Mouse (Mus musculus): ENCODE data around the gene Klhl12. TPM values are rescaled to one million over a fixed set of nuclear protein-coding genes. Genes with fewer than 3 reads are reported as not detected.

Gene Klhl12
- polyA plus RNA-seq, 1 experiment, result 5.9 TPM

DNA sequence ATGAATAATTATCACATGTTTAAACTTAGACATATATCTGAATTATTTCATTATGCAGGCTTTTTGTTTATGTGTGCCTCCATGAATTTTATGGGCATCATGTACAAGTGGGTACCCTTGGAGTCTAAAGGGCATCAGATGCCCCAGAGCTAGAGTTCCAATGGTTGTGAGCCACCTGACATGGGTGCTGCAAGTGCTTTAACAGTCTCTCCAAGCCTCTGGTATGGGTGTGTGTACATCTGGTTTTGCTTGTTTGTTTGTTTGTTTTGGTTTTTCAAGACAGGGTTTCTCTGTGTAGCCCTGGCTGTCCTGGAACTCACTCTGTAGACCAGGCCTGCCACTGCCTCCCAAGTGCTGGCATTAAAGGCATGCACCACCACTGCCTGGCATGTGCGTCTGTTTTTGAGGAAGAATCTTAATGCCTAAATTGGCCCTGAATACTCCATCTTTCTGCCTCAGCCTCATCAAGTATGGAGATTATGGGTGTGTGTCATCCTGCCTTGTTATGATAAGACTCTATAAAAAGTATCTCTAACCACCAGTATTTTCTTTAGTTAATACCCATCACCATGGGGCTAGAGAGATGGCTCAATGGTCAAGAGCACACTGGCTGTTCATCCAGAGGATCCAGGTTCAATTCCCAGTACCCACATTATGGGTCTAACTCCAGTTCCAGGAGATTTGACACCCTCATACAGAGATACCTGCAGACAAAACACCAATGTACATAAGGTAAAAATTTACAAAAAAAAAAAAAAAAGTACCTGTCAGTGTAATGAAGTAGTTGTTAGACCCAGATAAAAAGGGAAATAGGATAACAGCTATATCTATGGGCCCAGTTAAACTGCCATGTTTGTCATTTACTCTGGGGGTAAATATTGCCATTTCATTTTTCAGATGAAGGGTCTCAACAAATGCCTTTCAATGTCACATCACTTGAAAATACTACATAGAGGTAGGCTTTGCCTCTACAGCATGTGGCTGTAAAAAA is 5.3 kb downstream of the Klhl12 start:
- peak overlapping the region; percentile 40; the same call in 1 of the 2 replicates for H3K27ac ChIP-seq (ENCODE audit: insufficient read depth, low read length)
- H3K36me3 ChIP-seq (ENCODE audit: control insufficient read depth, insufficient read depth, low read length), result peaks cover 15% of the 10 kb centered on the region
- WGBS, result 68% methylated on average over 1 of the region's 1 CpGs
- peaks cover 4% of the 10 kb centered on the region; the same call in 1 of the 2 replicates for H3K4me1 ChIP-seq (ENCODE audit: control insufficient read depth, insufficient read depth, insufficient read length)
- H3K4me3 ChIP-seq (ENCODE audit: extremely low read depth, insufficient read depth, insufficient read length), result no peak overlapping the region
- no peak for DNase-seq (ENCODE audit: low read depth in 1 of 2, low spot score in 2 of 2)
- TF ChIP-seq POLR2A (IDR thresholded peaks at IDR 0.05; ENCODE audit: low read depth, low read length), result no peak
- no peak for TF ChIP-seq CTCF (IDR thresholded peaks at IDR 0.05; ENCODE audit: extremely low read depth, insufficient read depth, insufficient read length, insufficient replicate concordance)
- H3K27me3 ChIP-seq (ENCODE audit: control insufficient read depth, insufficient read depth, low read length), result no peaks in the 10 kb centered on the region

DNA sequence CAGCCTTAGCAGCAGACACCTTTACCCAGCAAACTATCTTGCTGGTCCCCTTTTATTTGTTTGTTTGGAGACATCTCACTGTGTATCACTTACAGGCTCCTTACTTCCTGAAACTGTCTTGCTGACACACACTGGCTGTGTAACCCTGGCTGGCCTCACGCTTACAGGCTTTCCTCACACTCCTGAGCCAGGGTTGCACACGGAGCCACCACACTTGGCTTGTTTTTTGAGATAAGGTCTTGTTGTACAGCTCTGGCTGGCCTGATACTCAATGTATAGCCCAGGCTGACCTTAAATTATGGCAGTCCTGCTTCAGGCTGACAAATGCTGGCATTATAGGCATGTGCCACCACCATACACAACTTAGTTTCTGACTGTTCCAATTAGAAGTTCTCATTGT is 29.3 kb downstream of the Klhl12 start:
- no peaks in the 10 kb centered on the region for H3K4me1 ChIP-seq (ENCODE audit: control insufficient read depth, insufficient read depth, insufficient read length)
- WGBS, result 86% methylated on average over 2 of the region's 2 CpGs
- H3K4me3 ChIP-seq (ENCODE audit: extremely low read depth, insufficient read depth, insufficient read length), result no peak overlapping the region
- TF ChIP-seq CTCF (IDR thresholded peaks at IDR 0.05; ENCODE audit: extremely low read depth, insufficient read depth, insufficient read length, insufficient replicate concordance) (no peak), POLR2A (IDR thresholded peaks at IDR 0.05; ENCODE audit: low read depth, low read length) (no peak)
- DNase-seq (ENCODE audit: low read depth in 1 of 2, low spot score in 2 of 2), result no peak
- no peaks in the 10 kb centered on the region for H3K27me3 ChIP-seq (ENCODE audit: control insufficient read depth, insufficient read depth, low read length)
- no peak overlapping the region for H3K27ac ChIP-seq (ENCODE audit: insufficient read depth, low read length)
- peaks cover 23% of the 10 kb centered on the region for H3K36me3 ChIP-seq (ENCODE audit: control insufficient read depth, insufficient read depth, low read length)

DNA sequence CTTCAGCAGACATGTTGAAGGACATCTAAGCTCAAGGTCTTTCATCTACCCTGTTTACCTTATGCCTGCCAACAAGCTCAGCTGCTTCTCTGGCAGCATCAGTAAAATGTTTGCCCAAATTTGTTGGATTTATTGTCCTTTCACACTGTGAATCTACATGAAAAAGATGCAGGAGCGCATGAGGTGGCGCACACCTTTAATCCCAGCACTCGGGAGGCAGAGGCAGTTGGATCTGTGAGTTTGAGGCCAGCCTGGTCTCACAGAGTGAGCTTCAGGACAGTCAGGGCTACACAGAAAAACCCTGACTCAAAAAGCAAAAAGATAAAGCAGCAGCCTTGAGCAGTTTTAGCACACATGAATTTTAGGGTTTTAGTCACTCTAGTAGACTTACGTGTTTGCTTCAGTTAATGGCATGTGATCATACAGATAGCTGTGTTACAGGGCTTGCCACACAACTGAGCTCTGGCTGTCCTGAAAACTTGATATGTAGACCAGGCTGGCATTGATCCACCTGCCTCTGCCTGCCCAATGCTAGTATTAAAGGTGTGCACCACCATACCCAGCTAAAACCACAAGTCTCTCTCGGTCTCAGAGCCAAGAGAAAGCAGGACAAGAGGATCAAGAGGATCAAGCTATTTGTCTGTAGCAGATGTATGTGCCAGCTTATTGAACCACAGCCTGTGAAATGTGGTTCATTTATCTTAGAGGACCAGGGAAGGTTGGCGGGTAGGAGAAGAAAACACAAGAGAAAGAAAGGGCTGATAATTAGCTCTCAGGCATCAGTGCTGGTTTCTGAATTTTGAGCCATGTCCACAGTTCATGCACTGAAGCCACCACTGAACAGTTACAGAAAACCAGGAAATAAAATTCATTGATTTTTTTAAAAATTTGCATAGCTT is 35.8 kb downstream of the Klhl12 start:
- Histone ChIP-seq H3K27me3 (ENCODE audit: control insufficient read depth, insufficient read depth, low read length) (no peaks in the 10 kb centered on the region), H3K4me3 (ENCODE audit: extremely low read depth, insufficient read depth, insufficient read length) (no peak overlapping the region), H3K27ac (ENCODE audit: insufficient read depth, low read length) (no peak overlapping the region), H3K36me3 (ENCODE audit: control insufficient read depth, insufficient read depth, low read length) (peaks cover 16% of the 10 kb centered on the region), H3K4me1 (ENCODE audit: control insufficient read depth, insufficient read depth, insufficient read length) (peaks cover 2% of the 10 kb centered on the region; the same call in 1 of the 2 replicates)
- TF ChIP-seq POLR2A (IDR thresholded peaks at IDR 0.05; ENCODE audit: low read depth, low read length) (no peak), CTCF (IDR thresholded peaks at IDR 0.05; ENCODE audit: extremely low read depth, insufficient read depth, insufficient read length, insufficient replicate concordance) (no peak)
- 89% methylated on average over 6 of the region's 6 CpGs for WGBS
- no peak for DNase-seq (ENCODE audit: low read depth in 1 of 2, low spot score in 2 of 2)

DNA sequence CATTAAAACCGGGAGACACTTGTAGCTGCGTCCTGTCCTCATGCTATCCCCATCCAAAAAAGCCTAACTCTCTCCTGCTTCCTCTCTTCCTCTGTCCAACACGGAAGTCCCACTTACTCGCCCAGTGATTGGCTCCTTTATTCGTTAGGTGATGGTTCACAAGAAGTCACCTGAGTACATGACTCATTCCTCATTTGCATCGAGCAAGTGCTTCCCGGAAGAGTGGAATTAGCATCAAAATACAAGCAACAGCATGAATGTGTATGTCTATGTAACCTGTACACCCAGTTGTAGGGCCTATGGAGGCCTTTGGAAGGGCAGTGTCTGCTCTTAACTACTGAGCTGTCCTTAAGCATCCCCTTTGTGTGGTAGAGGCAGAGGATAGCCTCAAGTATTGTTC is 36.9 kb downstream of the Klhl12 start:
- 90% methylated on average over 7 of the region's 7 CpGs for WGBS
- no peak overlapping the region for H3K27ac ChIP-seq (ENCODE audit: insufficient read depth, low read length)
- no peak for DNase-seq (ENCODE audit: low read depth in 1 of 2, low spot score in 2 of 2)
- no peak overlapping the region for H3K4me3 ChIP-seq (ENCODE audit: extremely low read depth, insufficient read depth, insufficient read length)
- peaks cover 14% of the 10 kb centered on the region for H3K36me3 ChIP-seq (ENCODE audit: control insufficient read depth, insufficient read depth, low read length)
- no peak for TF ChIP-seq CTCF (IDR thresholded peaks at IDR 0.05; ENCODE audit: extremely low read depth, insufficient read depth, insufficient read length, insufficient replicate concordance)
- no peak for TF ChIP-seq POLR2A (IDR thresholded peaks at IDR 0.05; ENCODE audit: low read depth, low read length)
- no peaks in the 10 kb centered on the region for H3K27me3 ChIP-seq (ENCODE audit: control insufficient read depth, insufficient read depth, low read length)
- peaks cover 2% of the 10 kb centered on the region; the same call in 1 of the 2 replicates for H3K4me1 ChIP-seq (ENCODE audit: control insufficient read depth, insufficient read depth, insufficient read length)

DNA sequence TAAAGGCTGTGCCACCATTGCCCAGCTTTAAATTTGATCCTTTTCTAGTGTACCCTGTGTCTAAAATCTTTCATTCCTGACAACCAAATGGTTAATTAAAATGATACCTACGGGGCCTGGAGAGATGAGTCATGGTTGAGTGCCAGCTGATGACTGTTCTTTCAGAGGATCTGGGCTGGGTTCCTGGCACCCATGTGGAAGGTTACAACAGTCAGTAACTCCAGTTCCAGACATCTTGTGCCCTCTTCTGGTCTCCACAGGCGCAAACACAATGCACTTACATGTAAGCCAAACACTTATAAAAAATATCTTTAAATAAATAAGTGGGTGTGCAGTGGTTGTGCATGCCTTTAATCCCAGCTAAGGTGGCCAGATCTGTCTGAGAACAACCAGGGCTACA is 38.2 kb downstream of the Klhl12 start:
- H3K27me3 ChIP-seq (ENCODE audit: control insufficient read depth, insufficient read depth, low read length), result no peaks in the 10 kb centered on the region
- WGBS, result 88% methylated on average over 2 of the region's 2 CpGs
- TF ChIP-seq CTCF (IDR thresholded peaks at IDR 0.05; ENCODE audit: extremely low read depth, insufficient read depth, insufficient read length, insufficient replicate concordance) (no peak), POLR2A (IDR thresholded peaks at IDR 0.05; ENCODE audit: low read depth, low read length) (no peak)
- peaks cover 2% of the 10 kb centered on the region; the same call in 1 of the 2 replicates for H3K4me1 ChIP-seq (ENCODE audit: control insufficient read depth, insufficient read depth, insufficient read length)
- H3K36me3 ChIP-seq (ENCODE audit: control insufficient read depth, insufficient read depth, low read length), result peaks cover 10% of the 10 kb centered on the region
- H3K27ac ChIP-seq (ENCODE audit: insufficient read depth, low read length), result no peak overlapping the region
- DNase-seq (ENCODE audit: low read depth in 1 of 2, low spot score in 2 of 2), result no peak
- no peak overlapping the region for H3K4me3 ChIP-seq (ENCODE audit: extremely low read depth, insufficient read depth, insufficient read length)

DNA sequence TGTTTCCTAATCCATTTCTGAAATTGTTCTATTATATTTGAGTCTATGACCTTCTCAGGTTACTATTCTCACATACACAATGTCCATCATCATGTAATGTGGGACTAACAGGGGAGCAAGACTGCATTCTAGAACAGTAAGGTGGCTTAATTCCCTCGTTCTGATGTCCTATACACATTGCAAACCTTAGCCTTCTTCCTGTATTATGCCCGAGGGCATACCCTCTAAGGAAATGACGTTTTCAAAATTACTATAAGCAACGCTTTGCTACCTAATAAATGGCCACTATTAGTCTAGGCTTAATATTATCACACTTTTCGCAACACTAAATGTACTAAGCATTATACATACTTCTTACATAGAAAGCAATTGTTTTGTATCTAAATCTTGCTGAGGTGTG is 38.6 kb downstream of the Klhl12 start:
- Histone ChIP-seq H3K36me3 (ENCODE audit: control insufficient read depth, insufficient read depth, low read length) (peaks cover 8% of the 10 kb centered on the region), H3K27me3 (ENCODE audit: control insufficient read depth, insufficient read depth, low read length) (no peaks in the 10 kb centered on the region), H3K4me3 (ENCODE audit: extremely low read depth, insufficient read depth, insufficient read length) (peak overlapping the region; percentile 82), H3K27ac (ENCODE audit: insufficient read depth, low read length) (peak overlapping the region; percentile 82), H3K4me1 (ENCODE audit: control insufficient read depth, insufficient read depth, insufficient read length) (peaks cover 2% of the 10 kb centered on the region; the same call in 1 of the 2 replicates)
- DNase-seq (ENCODE audit: low read depth in 1 of 2, low spot score in 2 of 2), result no peak
- WGBS, result 6% methylated on average over 5 of the region's 5 CpGs
- TF ChIP-seq POLR2A (IDR thresholded peaks at IDR 0.05; ENCODE audit: low read depth, low read length) (no peak), CTCF (IDR thresholded peaks at IDR 0.05; ENCODE audit: extremely low read depth, insufficient read depth, insufficient read length, insufficient replicate concordance) (no peak)

All from spleen, adult 2 months (tissue).